Mouse (Mus musculus) embryonic facial prominence, embryonic 13.5 days (tissue): ENCODE measurements around the gene Pde4dip. TPM values are rescaled to one million over a fixed set of nuclear protein-coding genes. Genes with fewer than 3 reads are reported as not detected.

ENCODE experiments used
- ATAC-seq: fragments of 200-750 bp; cut with Nextera tagmentation; 2 replicates; pipeline ENCODE4 v1.8.0; 2017; ENCODE audit warnings: low read depth; ENCODE audit not compliant: insufficient number of reproducible peaks, insufficient read depth, low FRiP score, low TSS enrichment
- H3K27ac ChIP-seq: fragments of 300-500 bp; sonication (generic); 2 replicates; pipeline ENCODE4 v1.5.1; 2015; ENCODE audit warnings: moderate library complexity, mild to moderate bottlenecking, inconsistent platforms
- H3K27me3 ChIP-seq: fragments of 300-500 bp; sonication (generic); 2 replicates; pipeline ENCODE4 v1.6.1; 2015; ENCODE audit warnings: mild to moderate bottlenecking, inconsistent platforms
- H3K36me3 ChIP-seq: fragments of 300-500 bp; sonication (generic); 2 replicates; pipeline ENCODE4 v1.6.1; 2015; ENCODE audit warnings: mild to moderate bottlenecking, inconsistent platforms
- H3K4me1 ChIP-seq: fragments of 300-500 bp; sonication (generic); 2 replicates; pipeline ENCODE4 v1.6.1; 2015; ENCODE audit warnings: inconsistent platforms
- H3K4me2 ChIP-seq: fragments of 300-500 bp; sonication (generic); 2 replicates; pipeline ENCODE4 v1.6.1; 2015; ENCODE audit warnings: moderate library complexity, mild to moderate bottlenecking, inconsistent platforms
- H3K4me3 ChIP-seq: fragments of 300-500 bp; sonication (generic); 2 replicates; pipeline ENCODE4 v1.5.1; 2015; ENCODE audit warnings: mild to moderate bottlenecking, inconsistent platforms
- H3K9ac ChIP-seq: fragments of 300-500 bp; sonication (generic); 2 replicates; pipeline ENCODE4 v1.6.1; 2015; ENCODE audit warnings: mild to moderate bottlenecking, inconsistent platforms
- H3K9me3 ChIP-seq: fragments of 300-500 bp; sonication (generic); 2 replicates; pipeline ENCODE4 v1.6.1; 2016; ENCODE audit warnings: inconsistent platforms
- WGBS: fragments of 180-500 bp; shearing (Covaris S2); methylation state at CpG from one replicate; pipeline ENCODE4 v1.1.7; 2015; ENCODE audit warnings: mixed read lengths; 5-methylcytosine and 5-hydroxymethylcytosine counted together
- polyA plus RNA-seq: library from polyadenylated mRNA; unstranded; fragments of >200 nt; fragmentation: Nextera tagmentation; extraction: Ambion mirVana; gene quantifications from 2 replicates; pipeline ENCODE4 v1.2.1, GENCODE M21; 2015

Gene Pde4dip
- polyA plus RNA-seq, 1 experiment from 2014 or later, result 21.9 TPM

DNA sequence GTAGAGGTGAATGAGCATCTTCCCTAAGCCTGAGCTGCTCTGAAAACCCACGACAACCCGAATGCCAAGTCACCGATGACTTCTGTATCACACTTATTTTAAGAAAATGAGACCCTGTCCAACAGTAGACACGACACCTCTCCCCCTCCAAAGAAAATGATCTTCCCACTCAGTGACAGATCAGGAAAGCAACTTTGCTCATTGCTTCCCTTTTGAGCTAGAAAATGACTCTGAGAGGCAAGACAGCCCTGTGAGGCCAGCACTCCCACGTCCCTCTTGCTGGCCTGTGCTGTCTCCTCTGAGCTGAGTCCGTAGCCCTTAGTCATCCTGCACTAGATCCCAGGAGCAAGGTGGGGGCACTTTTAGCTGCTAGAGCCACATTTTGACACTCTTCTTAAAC lies 155.9 kb downstream of the Pde4dip start:
- ATAC-seq, result no peak
- H3K36me3 ChIP-seq, result 0 out of 2 replicates have a peak, but pooled peaks cover under 1% of the 10 kb centered on the region
- no peak overlapping the region for H3K9ac ChIP-seq
- H3K9me3 ChIP-seq, result no peaks in the 10 kb centered on the region
- no peak overlapping the region for H3K4me3 ChIP-seq
- H3K4me2 ChIP-seq, result no peak overlapping the region
- peaks cover 8% of the 10 kb centered on the region; the same call in 1 of the 2 replicates for H3K4me1 ChIP-seq
- 84% methylated on average over 6 of the region's 6 CpGs for WGBS
- H3K27me3 ChIP-seq, result no peaks in the 10 kb centered on the region
- no peak overlapping the region for H3K27ac ChIP-seq

DNA sequence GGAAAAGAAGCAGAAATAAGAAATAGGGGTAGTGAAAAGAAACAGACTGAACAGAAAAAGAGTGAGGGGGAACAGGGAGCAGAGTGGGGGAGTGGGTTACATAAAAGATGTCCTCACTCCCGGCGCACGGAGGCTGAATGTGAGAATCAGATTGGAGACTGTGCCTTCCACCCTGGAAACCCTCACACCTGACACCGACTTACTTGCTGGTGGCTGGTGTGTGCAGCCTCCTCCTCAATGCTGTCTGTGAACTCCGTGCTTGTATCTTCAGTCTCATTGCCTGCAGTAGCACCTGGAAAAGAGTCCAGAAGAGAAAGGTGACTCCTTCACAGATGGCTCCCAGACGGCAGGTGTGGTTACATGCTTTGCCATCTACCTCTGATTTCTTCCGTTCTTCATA lies 157.9 kb downstream of the Pde4dip start:
- no peak overlapping the region for H3K4me3 ChIP-seq
- H3K4me2 ChIP-seq, result no peak overlapping the region
- H3K4me1 ChIP-seq, result peaks cover 8% of the 10 kb centered on the region; the same call in 1 of the 2 replicates
- WGBS, result 73% methylated on average over 7 of the region's 7 CpGs
- H3K9me3 ChIP-seq, result no peaks in the 10 kb centered on the region
- no peak overlapping the region for H3K27ac ChIP-seq
- no peak overlapping the region for H3K9ac ChIP-seq
- no peaks in the 10 kb centered on the region for H3K27me3 ChIP-seq
- no peaks in the 10 kb centered on the region for H3K36me3 ChIP-seq
- no peak for ATAC-seq

DNA sequence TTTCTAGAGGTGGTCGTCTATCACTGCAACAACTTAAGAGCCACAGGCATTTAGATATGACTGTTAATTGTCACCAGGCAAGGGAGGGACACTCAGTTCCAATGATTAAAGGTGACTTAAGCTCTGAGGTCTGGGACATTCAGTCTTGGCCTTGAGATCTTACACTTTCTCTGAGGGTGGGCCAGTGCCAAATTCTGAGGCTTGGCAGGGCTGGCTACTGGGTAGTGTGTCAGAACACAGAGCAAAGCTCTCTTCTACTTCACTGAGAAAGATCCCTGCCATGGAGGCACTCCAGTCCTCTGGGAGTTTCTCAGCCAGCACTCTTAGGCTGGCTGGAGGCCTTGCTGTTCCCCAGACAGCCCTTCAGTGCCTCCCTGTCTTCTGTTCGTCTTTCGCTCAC lies 158.4 kb downstream of the Pde4dip start:
- no peak overlapping the region for H3K4me2 ChIP-seq
- H3K27ac ChIP-seq, result no peak overlapping the region
- H3K4me3 ChIP-seq, result no peak overlapping the region
- peaks cover 8% of the 10 kb centered on the region; the same call in 1 of the 2 replicates for H3K4me1 ChIP-seq
- H3K36me3 ChIP-seq, result no peaks in the 10 kb centered on the region
- WGBS, result 79% methylated on average over 3 of the region's 3 CpGs
- no peaks in the 10 kb centered on the region for H3K27me3 ChIP-seq
- no peak overlapping the region for H3K9ac ChIP-seq
- H3K9me3 ChIP-seq, result no peaks in the 10 kb centered on the region
- no peak for ATAC-seq

DNA sequence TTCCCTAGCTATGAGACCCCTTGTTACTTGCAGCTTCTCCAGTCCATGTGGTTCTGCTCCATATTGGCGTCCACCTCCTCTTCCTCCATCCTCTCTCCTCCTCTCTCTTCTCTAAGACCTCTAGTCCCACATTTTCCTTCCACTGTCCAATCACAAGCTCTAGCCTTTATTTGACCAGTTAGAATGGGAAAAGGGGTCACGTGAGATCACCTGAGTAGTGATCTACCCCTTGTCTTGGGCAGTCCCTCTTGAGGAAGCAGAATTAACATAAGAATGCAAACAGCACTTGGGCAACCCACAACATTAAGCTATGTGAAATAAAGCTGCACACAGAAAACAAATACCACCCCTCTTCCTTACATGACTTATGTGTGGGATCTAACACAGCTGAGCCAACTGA lies 160.7 kb downstream of the Pde4dip start:
- Histone ChIP-seq H3K4me3 (no peak overlapping the region), H3K27ac (no peak overlapping the region), H3K27me3 (no peaks in the 10 kb centered on the region), H3K4me1 (no peaks in the 10 kb centered on the region), H3K4me2 (no peak overlapping the region), H3K9ac (no peak overlapping the region), H3K36me3 (no peaks in the 10 kb centered on the region), H3K9me3 (peaks cover 10% of the 10 kb centered on the region; the same call in 1 of the 2 replicates)
- no peak for ATAC-seq
- 88% methylated on average over 2 of the region's 2 CpGs for WGBS

DNA sequence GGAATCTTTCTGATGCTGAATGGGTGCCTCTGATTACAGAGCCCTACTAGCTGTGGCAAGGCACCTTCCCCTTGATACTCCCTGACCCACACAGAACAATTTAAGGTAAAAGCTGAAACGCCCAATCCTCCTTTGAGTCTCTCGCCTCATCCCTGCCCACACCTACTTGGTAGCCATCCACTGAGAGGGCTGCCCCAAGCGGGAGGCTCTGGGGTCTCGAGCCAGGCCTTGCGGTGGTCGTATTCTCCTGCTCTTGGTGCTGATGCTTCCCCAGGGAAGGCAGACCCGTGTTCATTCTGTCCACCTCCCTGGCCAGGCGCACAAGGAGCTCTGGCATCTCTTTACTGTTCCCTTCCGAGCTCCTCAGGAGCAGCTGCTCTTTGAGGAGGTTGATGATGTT lies 169.4 kb downstream of the Pde4dip start:
- Histone ChIP-seq H3K27me3 (no peaks in the 10 kb centered on the region), H3K27ac (no peak overlapping the region), H3K4me1 (no peaks in the 10 kb centered on the region), H3K9ac (no peak overlapping the region), H3K4me2 (no peak overlapping the region), H3K9me3 (peaks cover 15% of the 10 kb centered on the region; the same call in 1 of the 2 replicates), H3K4me3 (no peak overlapping the region), H3K36me3 (no peaks in the 10 kb centered on the region)
- 83% methylated on average over 9 of the region's 9 CpGs for WGBS
- no peak for ATAC-seq

DNA sequence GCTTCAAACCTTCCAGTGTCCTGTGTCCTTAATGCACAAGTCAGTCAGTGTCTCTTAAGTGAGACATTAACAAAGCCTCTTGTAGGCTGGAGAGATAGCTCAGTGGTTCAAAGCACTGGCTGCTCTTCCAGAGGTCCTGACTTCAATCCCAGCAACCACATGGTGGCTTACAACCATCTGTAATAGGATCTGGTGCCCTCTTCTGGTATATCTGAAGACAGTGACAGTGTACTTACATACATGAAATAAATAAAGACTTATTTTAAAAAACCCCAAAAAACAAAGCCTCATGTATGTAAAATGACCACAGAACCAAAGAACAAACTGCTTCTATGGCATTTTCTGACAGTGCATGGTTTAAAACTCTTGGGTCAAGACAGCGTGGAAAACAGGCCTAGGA lies 172.6 kb downstream of the Pde4dip start:
- Histone ChIP-seq H3K4me1 (no peaks in the 10 kb centered on the region), H3K36me3 (no peaks in the 10 kb centered on the region), H3K9ac (no peak overlapping the region), H3K27ac (no peak overlapping the region), H3K4me3 (no peak overlapping the region), H3K27me3 (no peaks in the 10 kb centered on the region), H3K4me2 (no peak overlapping the region), H3K9me3 (no peaks in the 10 kb centered on the region)
- WGBS, result 96% methylated on average over 1 of the region's 1 CpGs
- ATAC-seq, result no peak

DNA sequence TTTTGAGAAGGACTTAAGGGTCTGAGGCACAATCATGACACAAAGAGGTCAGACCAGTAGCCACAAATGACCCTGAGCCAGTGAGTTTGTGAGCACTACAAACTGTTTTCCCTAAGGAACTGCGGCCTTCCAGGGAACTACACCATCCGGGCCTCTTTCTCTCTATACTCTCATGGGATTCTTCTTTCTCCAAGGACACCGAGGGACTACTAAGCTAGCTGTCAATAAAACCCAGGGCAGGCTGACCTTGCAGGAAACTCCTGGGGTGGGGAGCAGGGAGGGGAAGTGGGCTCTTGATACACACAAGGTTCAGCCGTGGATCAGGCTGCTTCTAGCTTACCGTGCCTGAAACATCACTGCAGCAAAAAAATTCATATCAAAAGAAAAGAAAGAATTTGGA lies 177.6 kb downstream of the Pde4dip start:
- H3K36me3 ChIP-seq, result no peaks in the 10 kb centered on the region
- no peak for ATAC-seq
- no peaks in the 10 kb centered on the region for H3K27me3 ChIP-seq
- H3K4me2 ChIP-seq, result no peak overlapping the region
- H3K9ac ChIP-seq, result no peak overlapping the region
- no peak overlapping the region for H3K27ac ChIP-seq
- 53% methylated on average over 5 of the region's 5 CpGs for WGBS
- H3K9me3 ChIP-seq, result no peaks in the 10 kb centered on the region
- H3K4me1 ChIP-seq, result 0 out of 2 replicates have a peak, but pooled peaks cover 10% of the 10 kb centered on the region
- H3K4me3 ChIP-seq, result no peak overlapping the region

DNA sequence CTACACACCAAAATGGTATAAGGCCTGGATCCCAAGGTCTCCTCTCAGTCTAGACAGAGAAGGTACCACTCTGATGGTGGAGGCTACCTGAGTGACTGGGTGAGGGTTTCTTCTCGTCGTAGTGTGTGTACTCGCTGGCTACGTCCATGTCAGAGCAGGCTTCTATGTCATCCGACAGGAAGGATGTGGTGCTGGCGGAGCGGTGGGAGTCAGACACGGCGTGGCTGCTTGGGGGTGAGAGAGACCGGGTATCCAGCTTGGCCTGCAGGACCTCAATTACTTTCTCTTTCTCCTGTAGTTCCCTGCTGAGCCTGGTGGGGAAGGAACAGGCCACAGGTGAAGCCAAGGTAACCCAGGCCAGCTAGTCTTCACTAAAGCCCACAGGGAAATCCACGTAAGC lies 178.4 kb downstream of the Pde4dip start:
- H3K4me1 ChIP-seq, result 0 out of 2 replicates have a peak, but pooled peaks cover 10% of the 10 kb centered on the region
- 89% methylated on average over 11 of the region's 11 CpGs for WGBS
- no peaks in the 10 kb centered on the region for H3K27me3 ChIP-seq
- no peaks in the 10 kb centered on the region for H3K36me3 ChIP-seq
- H3K4me2 ChIP-seq, result no peak overlapping the region
- no peak overlapping the region for H3K27ac ChIP-seq
- H3K9me3 ChIP-seq, result no peaks in the 10 kb centered on the region
- no peak overlapping the region for H3K4me3 ChIP-seq
- no peak for ATAC-seq
- H3K9ac ChIP-seq, result no peak overlapping the region

DNA sequence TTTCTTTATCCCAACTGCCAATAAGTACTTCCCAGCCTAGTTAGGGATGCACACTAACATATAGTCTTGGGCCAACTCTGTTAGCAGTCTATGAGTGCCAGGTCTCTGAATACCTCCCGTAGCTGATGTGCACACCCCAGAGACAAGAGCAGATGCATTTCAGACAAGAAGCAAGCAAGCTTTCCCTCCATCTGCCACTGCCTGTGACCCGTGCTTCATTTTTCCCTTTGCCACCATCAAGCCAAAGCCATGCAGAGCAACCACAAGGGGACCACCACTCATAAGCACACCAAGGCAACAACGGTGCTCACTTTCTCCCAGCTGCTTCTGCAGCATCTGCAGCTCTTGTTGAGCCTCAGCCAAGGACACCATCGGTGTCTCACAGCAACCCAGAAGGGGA lies 181.9 kb downstream of the Pde4dip start:
- Histone ChIP-seq H3K4me2 (no peak overlapping the region), H3K9ac (no peak overlapping the region), H3K27ac (no peak overlapping the region), H3K4me1 (0 out of 2 replicates have a peak, but pooled peaks cover 10% of the 10 kb centered on the region), H3K27me3 (no peaks in the 10 kb centered on the region), H3K4me3 (no peak overlapping the region), H3K36me3 (no peaks in the 10 kb centered on the region), H3K9me3 (no peaks in the 10 kb centered on the region)
- ATAC-seq, result no peak
- 85% methylated on average over 4 of the region's 4 CpGs for WGBS

DNA sequence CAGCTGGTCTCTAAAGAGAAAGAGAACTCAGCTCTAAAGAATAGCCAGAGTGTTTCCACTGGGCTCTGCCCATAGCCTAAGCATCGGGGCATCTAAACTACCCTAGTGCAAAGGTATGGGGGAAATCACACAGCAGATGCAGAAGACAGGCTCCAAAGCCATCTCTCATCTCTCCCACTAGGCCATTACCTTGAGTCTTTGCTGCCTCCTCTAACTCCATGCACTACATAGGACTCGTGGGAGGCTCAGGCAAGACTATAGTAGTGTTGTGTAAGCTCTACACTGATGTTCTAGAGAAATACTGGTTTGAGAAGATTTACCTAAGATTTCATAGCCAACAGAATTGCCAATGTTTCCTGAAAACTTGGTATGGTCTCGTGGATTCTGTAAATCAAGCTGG lies 183.0 kb downstream of the Pde4dip start:
- Histone ChIP-seq H3K9me3 (no peaks in the 10 kb centered on the region), H3K27me3 (no peaks in the 10 kb centered on the region), H3K4me2 (no peak overlapping the region), H3K4me3 (no peak overlapping the region), H3K36me3 (no peaks in the 10 kb centered on the region), H3K9ac (no peak overlapping the region), H3K4me1 (0 out of 2 replicates have a peak, but pooled peaks cover 10% of the 10 kb centered on the region), H3K27ac (no peak overlapping the region)
- ATAC-seq, result no peak
- 89% methylated on average over 3 of the region's 3 CpGs for WGBS

DNA sequence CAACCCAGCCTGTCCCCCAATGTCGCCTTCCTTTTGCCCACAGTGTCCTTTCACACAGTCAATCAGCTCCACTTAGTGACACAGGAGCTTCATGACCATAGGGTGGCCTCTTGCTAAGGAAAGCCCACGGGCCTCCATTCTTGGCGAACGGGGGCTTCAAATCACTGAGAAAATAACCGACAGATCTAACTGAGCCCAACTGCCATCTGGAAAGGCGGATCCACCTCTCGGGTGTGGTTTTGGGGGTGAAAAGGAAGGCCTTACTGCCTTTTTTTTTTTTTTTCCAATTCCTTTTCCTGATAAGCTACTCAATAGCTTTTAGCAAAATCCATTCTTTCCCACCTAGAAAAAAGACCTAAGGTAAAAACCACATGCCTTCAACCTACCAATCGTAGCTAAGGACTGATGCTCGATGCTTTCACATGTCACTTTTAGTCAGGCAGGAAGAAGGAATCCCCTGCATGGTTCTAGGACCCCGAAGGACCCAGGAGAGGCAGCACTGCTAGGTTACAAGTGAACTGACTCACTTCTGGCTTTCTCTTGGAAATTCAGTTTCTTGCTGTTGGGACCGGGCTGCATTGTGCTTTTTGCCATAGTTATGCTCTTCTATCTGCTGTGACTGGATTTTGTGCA lies 185.9 kb downstream of the Pde4dip start:
- WGBS, result 91% methylated on average over 11 of the region's 11 CpGs
- H3K4me2 ChIP-seq, result no peak overlapping the region
- no peaks in the 10 kb centered on the region for H3K4me1 ChIP-seq
- ATAC-seq, result no peak
- H3K4me3 ChIP-seq, result no peak overlapping the region
- no peaks in the 10 kb centered on the region for H3K27me3 ChIP-seq
- no peaks in the 10 kb centered on the region for H3K9me3 ChIP-seq
- no peaks in the 10 kb centered on the region for H3K36me3 ChIP-seq
- no peak overlapping the region for H3K9ac ChIP-seq
- H3K27ac ChIP-seq, result no peak overlapping the region

DNA sequence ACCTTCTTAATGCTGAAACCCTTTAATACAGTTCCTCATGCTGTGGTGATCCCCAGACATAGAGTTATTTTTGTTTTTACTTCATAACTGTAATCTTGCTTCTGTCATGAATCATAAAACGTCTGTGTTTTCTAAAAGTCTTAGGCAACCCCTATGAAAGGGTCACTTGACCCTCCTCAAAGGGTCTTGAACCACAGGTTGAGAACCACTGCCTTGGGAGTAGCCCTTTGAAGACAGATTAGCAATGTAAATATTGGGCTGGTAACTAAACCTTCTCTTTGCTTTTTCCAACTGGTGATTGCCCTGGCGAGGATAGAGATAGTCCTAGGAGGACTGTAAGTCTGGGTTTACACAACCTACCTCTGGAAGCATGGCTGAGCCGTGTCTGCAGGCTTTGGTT lies 187.3 kb downstream of the Pde4dip start:
- H3K36me3 ChIP-seq, result no peaks in the 10 kb centered on the region
- H3K4me3 ChIP-seq, result no peak overlapping the region
- no peaks in the 10 kb centered on the region for H3K9me3 ChIP-seq
- no peak for ATAC-seq
- 61% methylated on average over 3 of the region's 3 CpGs for WGBS
- H3K27me3 ChIP-seq, result no peaks in the 10 kb centered on the region
- H3K4me1 ChIP-seq, result no peaks in the 10 kb centered on the region
- H3K9ac ChIP-seq, result no peak overlapping the region
- H3K27ac ChIP-seq, result no peak overlapping the region
- H3K4me2 ChIP-seq, result no peak overlapping the region
